Mouse (Mus musculus) embryonic fibroblast, embryonic 13.5 days (primary cell): ENCODE results near the gene Coq2.

Source experiments
- CTCF ChIP-seq: IDR thresholded peaks from 2 replicates; pipeline ENCODE4 v1.5.1; 2011; ENCODE audit warnings: mild to moderate bottlenecking, control low read depth, low read length, moderate library complexity, borderline replicate concordance; ENCODE audit not compliant: insufficient read depth
- POLR2A ChIP-seq: IDR thresholded peaks from 2 replicates; pipeline ENCODE4 v1.6.1; 2011; ENCODE audit warnings: low read depth, mild to moderate bottlenecking, control low read depth, low read length, moderate library complexity

DNA sequence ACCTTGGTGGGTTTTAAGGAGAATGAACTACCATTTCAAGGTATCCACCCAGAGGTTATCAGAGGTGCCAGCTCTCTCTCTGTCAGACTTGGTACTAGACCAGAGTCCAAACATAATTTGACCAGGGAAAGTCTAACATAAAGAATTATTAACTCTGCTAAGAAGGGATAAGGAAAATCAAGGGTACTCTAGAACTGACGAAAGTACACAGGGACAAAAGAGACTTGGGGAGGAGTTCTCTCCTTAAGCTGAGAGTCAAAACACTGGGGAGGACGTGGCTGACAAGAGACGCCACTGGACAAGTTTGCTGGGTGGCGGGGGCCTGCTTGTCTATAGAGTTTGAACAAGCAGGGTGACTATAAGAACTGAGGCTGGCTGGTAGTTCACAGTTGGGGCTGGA is 28.4 kb downstream of the Coq2 start:
- TF ChIP-seq CTCF (no peak), POLR2A (no peak)
